Mouse (Mus musculus) limb, embryonic 15.5 days (tissue): ENCODE results near the gene Tmem145. TPM values are rescaled to one million over a fixed set of nuclear protein-coding genes. Genes with fewer than 3 reads are reported as not detected.
"Not testable (repeated sequence)": the region's sequence is repeated elsewhere in the genome, so short reads cannot be mapped to it uniquely, and the experiment has no call there.

Experiments
- ATAC-seq: fragments of 200-750 bp; cut with Nextera tagmentation; 2 replicates; pipeline ENCODE4 v1.8.0; 2017; ENCODE audit warnings: low read depth, moderate TSS enrichment; ENCODE audit not compliant: insufficient number of reproducible peaks, low FRiP score, low TSS enrichment
- H3K27ac ChIP-seq: fragments of 300-500 bp; sonication (generic); 2 replicates; pipeline ENCODE4 v1.5.1; 2015; ENCODE audit warnings: moderate library complexity, mild to moderate bottlenecking, inconsistent platforms
- H3K27me3 ChIP-seq: fragments of 300-500 bp; sonication (generic); 2 replicates; pipeline ENCODE4 v1.6.1; 2015; ENCODE audit warnings: inconsistent platforms
- H3K36me3 ChIP-seq: fragments of 300-500 bp; sonication (generic); 2 replicates; pipeline ENCODE4 v1.6.1; 2015; ENCODE audit warnings: inconsistent platforms
- H3K4me1 ChIP-seq: fragments of 300-500 bp; sonication (generic); 2 replicates; pipeline ENCODE4 v1.6.1; 2015; ENCODE audit warnings: inconsistent platforms
- H3K4me2 ChIP-seq: fragments of 300-500 bp; sonication (generic); 2 replicates; pipeline ENCODE4 v1.6.1; 2015; ENCODE audit warnings: mild to moderate bottlenecking, inconsistent platforms
- H3K4me3 ChIP-seq: fragments of 300-500 bp; sonication (generic); 2 replicates; pipeline ENCODE4 v1.5.1; 2015; ENCODE audit warnings: mild to moderate bottlenecking, inconsistent platforms
- H3K9ac ChIP-seq: fragments of 300-500 bp; sonication (generic); 2 replicates; pipeline ENCODE4 v1.6.1; 2015; ENCODE audit warnings: inconsistent platforms
- H3K9me3 ChIP-seq: fragments of 300-500 bp; sonication (generic); 2 replicates; pipeline ENCODE4 v1.6.1; 2016; ENCODE audit warnings: inconsistent platforms
- WGBS: fragments of 180-500 bp; shearing (Covaris S2); methylation state at CpG from one replicate; pipeline ENCODE4 v1.1.7; 2015; 5-methylcytosine and 5-hydroxymethylcytosine counted together
- polyA plus RNA-seq: library from polyadenylated mRNA; unstranded; fragments of >200 nt; fragmentation: Nextera tagmentation; extraction: Ambion mirVana; gene quantifications from 2 replicates; pipeline ENCODE4 v1.2.1, GENCODE M21; 2015

The Tmem145 gene
- 0.50 and 0.61 TPM in 2 replicates for polyA plus RNA-seq

- under 1% methylated on average over 47 of the region's 47 CpGs for WGBS
- Histone ChIP-seq H3K9ac (no peak within 1 kb of the TSS), H3K4me3 (peak within 1 kb of the TSS; percentile 46), H3K4me1 (peaks cover 8% of the 10 kb centered on the region), H3K9me3 (no peaks in the 10 kb centered on the region), H3K4me2 (peak within 1 kb of the TSS; percentile 92), H3K36me3 (no peaks in the 10 kb centered on the region), H3K27ac (no peak within 1 kb of the TSS), H3K27me3 (peaks cover 44% of the 10 kb centered on the region)
- peak; percentile 60 for ATAC-seq
Measured at GRCm38 (mm10) chr7:25305956-25306613, at the start of gene Tmem145. Gene Tmem145 (plus strand): TSS chr7:25306106.

- no peak overlapping the region for H3K4me3 ChIP-seq
- no peak overlapping the region for H3K4me2 ChIP-seq
- no peak for ATAC-seq
- H3K27me3 ChIP-seq, result no peaks in the 10 kb centered on the region
- no peaks in the 10 kb centered on the region for H3K36me3 ChIP-seq
- 91% methylated on average over 1 of the region's 1 CpGs for WGBS
- H3K9ac ChIP-seq, result no peak overlapping the region
- H3K9me3 ChIP-seq, result no peaks in the 10 kb centered on the region
- no peak overlapping the region for H3K27ac ChIP-seq
- H3K4me1 ChIP-seq, result peaks cover 1% of the 10 kb centered on the region
Measured at GRCm38 (mm10) chr7:25261896-25262295, 44.0 kb upstream of the Tmem145 start.

GRCm38 (mm10) chr7:25263968-25264870, 41.7 kb upstream of the Tmem145 start:
- Histone ChIP-seq H3K4me1 (peaks cover 11% of the 10 kb centered on the region), H3K27ac (no peak overlapping the region), H3K36me3 (no peaks in the 10 kb centered on the region), H3K27me3 (no peaks in the 10 kb centered on the region), H3K9ac (no peak overlapping the region), H3K4me2 (no peak overlapping the region), H3K4me3 (no peak overlapping the region), H3K9me3 (no peaks in the 10 kb centered on the region)
- ATAC-seq, result no peak
- 41% methylated on average over 17 of the region's 17 CpGs for WGBS

DNA sequence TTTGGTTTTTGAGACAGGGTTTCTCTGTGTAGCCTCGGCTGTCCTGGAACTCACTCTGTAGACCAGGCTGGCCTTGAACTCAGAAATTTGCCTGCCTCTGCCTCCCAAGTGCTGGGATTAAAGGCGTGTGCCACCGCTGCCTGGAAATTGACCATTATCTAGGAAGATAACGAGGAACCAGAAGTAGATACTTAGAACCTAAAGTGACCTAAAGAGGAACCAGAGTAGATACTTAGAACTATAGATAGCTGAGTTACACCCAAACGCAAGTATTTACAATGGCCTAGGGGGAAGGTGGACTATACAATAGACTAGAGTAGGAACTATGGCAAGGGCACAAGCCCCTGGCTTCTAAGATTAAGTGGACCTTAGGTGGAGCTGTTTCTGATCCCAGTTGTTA, 40.2 kb upstream of the Tmem145 start:
- H3K27me3 ChIP-seq, H3K27ac ChIP-seq, H3K9ac ChIP-seq, H3K4me3 ChIP-seq, ATAC-seq, H3K9me3 ChIP-seq, H3K36me3 ChIP-seq, H3K4me2 ChIP-seq: not testable (repeated sequence)
- WGBS, result 88% methylated on average over 5 of the region's 5 CpGs
- H3K4me1 ChIP-seq, result peaks cover 22% of the 10 kb centered on the region

DNA sequence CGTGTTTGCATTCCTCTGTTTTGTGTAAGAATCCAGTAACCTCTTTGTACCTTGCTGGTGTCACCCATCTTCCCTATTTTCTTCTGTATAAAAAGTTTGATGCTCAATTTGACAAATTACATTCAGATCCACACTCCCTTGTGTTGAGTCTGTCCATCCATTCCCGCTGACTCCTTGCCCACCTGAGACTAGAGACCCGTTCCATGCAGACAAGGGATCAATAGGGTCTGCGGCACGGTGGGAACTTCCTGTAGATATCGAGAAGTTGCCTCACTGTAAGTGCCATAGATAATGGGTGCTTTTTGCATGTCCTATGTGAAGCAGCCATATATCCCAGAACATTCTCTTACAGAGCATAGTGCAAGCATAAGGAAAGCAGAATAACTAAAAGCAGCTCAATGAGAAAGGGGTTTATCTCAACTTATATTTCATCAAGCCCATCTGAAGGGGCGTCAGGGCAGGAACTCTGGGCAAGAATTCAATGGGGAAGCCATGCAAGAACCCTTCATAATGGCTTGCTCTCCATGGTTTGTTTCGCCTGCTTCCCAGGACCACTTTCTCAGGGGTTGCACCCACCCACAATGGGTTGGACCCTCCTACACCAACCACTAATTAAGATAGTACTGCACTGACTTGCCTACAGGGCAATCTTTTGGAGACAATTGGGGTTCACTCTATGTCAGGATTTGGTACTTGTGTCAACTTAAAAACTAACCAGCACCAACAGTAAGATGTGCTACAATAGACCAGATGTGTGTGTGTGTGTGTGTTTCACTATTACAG, 39.5 kb upstream of the Tmem145 start:
- Histone ChIP-seq H3K4me2 (no peak overlapping the region; the same call in 1 of the 2 replicates), H3K4me3 (no peak overlapping the region), H3K4me1 (peaks cover 25% of the 10 kb centered on the region), H3K9ac (no peak overlapping the region), H3K27ac (no peak overlapping the region), H3K36me3 (peaks cover 8% of the 10 kb centered on the region), H3K9me3 (no peaks in the 10 kb centered on the region), H3K27me3 (no peaks in the 10 kb centered on the region)
- WGBS, result 91% methylated on average over 8 of the region's 8 CpGs
- no peak for ATAC-seq

GRCm38 (mm10) chr7:25267301-25267750, 38.6 kb upstream of the Tmem145 start, which contains the start of gene Cic:
Gene Cic (plus strand): TSS chr7:25267704.
- peaks cover 17% of the 10 kb centered on the region for H3K36me3 ChIP-seq
- peak within 1 kb of the TSS; percentile 97 for H3K27ac ChIP-seq
- peak; percentile 89 for ATAC-seq
- peaks cover 28% of the 10 kb centered on the region for H3K4me1 ChIP-seq
- H3K4me3 ChIP-seq, result peak within 1 kb of the TSS; percentile 79
- H3K4me2 ChIP-seq, result peak within 1 kb of the TSS; percentile 82
- WGBS, result 0% methylated on average over 29 of the region's 29 CpGs
- H3K9me3 ChIP-seq, result no peaks in the 10 kb centered on the region
- no peaks in the 10 kb centered on the region for H3K27me3 ChIP-seq
- H3K9ac ChIP-seq, result peak within 1 kb of the TSS; percentile 67

- ATAC-seq, result peak; percentile 95
- Histone ChIP-seq H3K36me3 (peaks cover 23% of the 10 kb centered on the region), H3K9ac (peak overlapping the region; percentile 67), H3K4me1 (peaks cover 33% of the 10 kb centered on the region), H3K27me3 (no peaks in the 10 kb centered on the region), H3K4me3 (peak overlapping the region; percentile 79), H3K9me3 (no peaks in the 10 kb centered on the region), H3K27ac (peak overlapping the region; percentile 97), H3K4me2 (peak overlapping the region; percentile 82)
- WGBS, result under 1% methylated on average over 33 of the region's 33 CpGs
Measured at GRCm38 (mm10) chr7:25267751-25268463, 38.0 kb upstream of the Tmem145 start.

DNA sequence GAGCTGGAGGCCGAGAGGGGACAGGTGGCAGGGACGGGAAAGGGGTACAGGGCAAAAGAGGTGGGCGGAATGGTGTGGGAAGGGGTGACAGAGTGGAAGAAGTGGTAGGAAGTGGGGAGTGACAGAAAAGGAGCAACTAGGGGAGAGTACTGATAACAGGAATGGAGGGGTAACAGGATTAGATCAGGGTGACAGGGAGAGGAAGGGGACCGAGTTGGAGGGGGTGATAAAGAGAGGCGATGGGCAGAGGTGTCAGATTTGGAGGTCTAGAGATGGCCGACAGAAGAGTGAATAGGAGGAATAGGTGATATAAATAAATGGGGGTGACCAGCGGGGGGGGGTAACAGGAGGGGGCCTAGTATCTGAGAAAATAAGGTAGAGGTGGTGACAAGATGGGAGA, 37.3 kb upstream of the Tmem145 start:
- Histone ChIP-seq H3K9me3 (no peaks in the 10 kb centered on the region), H3K4me1 (peaks cover 40% of the 10 kb centered on the region), H3K9ac (peak overlapping the region; percentile 67), H3K4me3 (peak overlapping the region; percentile 79), H3K36me3 (peaks cover 30% of the 10 kb centered on the region), H3K27me3 (no peaks in the 10 kb centered on the region), H3K4me2 (peak overlapping the region; percentile 82), H3K27ac (peak overlapping the region; percentile 87)
- no peak for ATAC-seq
- WGBS, result 5% methylated on average over 7 of the region's 7 CpGs

DNA sequence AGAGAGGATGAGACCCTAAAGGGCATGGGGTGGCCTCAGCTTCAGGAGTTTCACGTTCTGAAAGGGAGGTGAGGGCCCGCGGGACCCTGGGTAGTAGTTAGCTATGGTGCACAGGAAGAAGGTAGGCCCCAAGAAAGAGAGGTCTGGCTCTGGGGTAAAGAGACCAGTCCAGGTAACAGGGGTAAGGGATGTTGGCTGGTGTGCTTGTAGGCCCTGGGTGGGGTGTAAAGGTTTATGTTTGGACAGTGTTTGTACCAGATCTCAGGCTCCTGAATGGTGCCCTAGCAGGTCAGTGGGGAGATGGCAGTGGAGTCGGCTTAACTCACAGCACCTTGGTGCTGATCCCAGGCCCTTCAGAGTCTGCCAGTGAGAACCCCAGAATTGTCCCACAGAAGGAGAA, 36.9 kb upstream of the Tmem145 start:
- Histone ChIP-seq H3K27me3 (no peaks in the 10 kb centered on the region), H3K9me3 (no peaks in the 10 kb centered on the region), H3K36me3 (peaks cover 34% of the 10 kb centered on the region), H3K4me2 (peak overlapping the region; percentile 82), H3K4me1 (peaks cover 45% of the 10 kb centered on the region), H3K4me3 (peak overlapping the region; percentile 79), H3K27ac (peak overlapping the region; percentile 87), H3K9ac (peak overlapping the region; percentile 67; the same call in 1 of the 2 replicates)
- WGBS, result 34% methylated on average over 4 of the region's 4 CpGs
- ATAC-seq, result no peak

- peaks cover 38% of the 10 kb centered on the region for H3K36me3 ChIP-seq
- H3K9ac ChIP-seq, result no peak overlapping the region
- H3K9me3 ChIP-seq, result no peaks in the 10 kb centered on the region
- peak overlapping the region; percentile 82 for H3K4me2 ChIP-seq
- peaks cover 51% of the 10 kb centered on the region for H3K4me1 ChIP-seq
- peak overlapping the region; percentile 47; the same call in 1 of the 2 replicates for H3K27ac ChIP-seq
- H3K4me3 ChIP-seq, result peak overlapping the region; percentile 79
- no peaks in the 10 kb centered on the region for H3K27me3 ChIP-seq
- no peak for ATAC-seq
- WGBS, result 76% methylated on average over 8 of the region's 8 CpGs
Measured at GRCm38 (mm10) chr7:25269545-25270271, 36.2 kb upstream of the Tmem145 start.
